In genomic region chr6:120772025-120772424, GRCm38 (mm10) we compare ENCODE assay signal across 14 mouse cellular contexts. TPM values are rescaled to one million over a fixed set of nuclear protein-coding genes. Genes with fewer than 3 reads are reported as not detected.
DNase-seq lines count a peak whose midpoint lies in the region; ATAC-seq and TF ChIP-seq lines count a peak whose summit lies in the region.
"Had no signal": no experiment of that assay in that cellular context is flagged by ENCODE, and none has a peak within 500 bp of the region (broad histone marks: within the 10 kb centered on the region; RNA-seq: fewer than 3 reads in every experiment).

No protein-coding gene starts in this region.

- no peaks in the 10 kb centered on the region for H3K36me3 ChIP-seq in hindbrain, embryonic 15.5 days
- H3K36me3 ChIP-seq in neural tube, embryonic 13.5 days, result 0 out of 2 replicates have a peak, but pooled peaks cover 8% of the 10 kb centered on the region

- H3K27me3 ChIP-seq in hindbrain, embryonic 15.5 days, result no peaks in the 10 kb centered on the region
- no peaks in the 10 kb centered on the region for H3K27me3 ChIP-seq in neural tube, embryonic 13.5 days

- H3K4me1 ChIP-seq in hindbrain, embryonic 15.5 days (replicated peaks), result peaks cover 16% of the 10 kb centered on the region
- peaks cover 35% of the 10 kb centered on the region for H3K4me1 ChIP-seq in neural tube, embryonic 13.5 days (replicated peaks)

- no peaks in the 10 kb centered on the region for H3K9me3 ChIP-seq in hindbrain, embryonic 15.5 days
- H3K9me3 ChIP-seq in neural tube, embryonic 13.5 days, result no peaks in the 10 kb centered on the region

- H3K27ac ChIP-seq in left cerebral cortex, adult 2 months, result peak overlapping the region; percentile 13
- peak overlapping the region; percentile 72 for H3K27ac ChIP-seq in hindbrain, embryonic 15.5 days (replicated peaks)
- H3K27ac ChIP-seq in neural tube, embryonic 13.5 days (replicated peaks), result peak overlapping the region; percentile 84

- TF ChIP-seq CTCF in left cerebral cortex, adult 2 months (IDR thresholded peaks at IDR 0.05), result no peak

- H3K9ac ChIP-seq in hindbrain, embryonic 15.5 days, result no peak overlapping the region
- no peak overlapping the region for H3K9ac ChIP-seq in neural tube, embryonic 13.5 days
- H3K9ac ChIP-seq: liver, postnatal 0 days had no signal

- no peak overlapping the region for H3K4me3 ChIP-seq in left cerebral cortex, adult 2 months
- H3K4me3 ChIP-seq in hindbrain, embryonic 15.5 days, result no peak overlapping the region
- no peak overlapping the region for H3K4me3 ChIP-seq in neural tube, embryonic 13.5 days

- no peak for DNase-seq in left cerebral cortex, adult 2 months (ENCODE audit: extremely low spot score in 1 of 2, low spot score in 2 of 2)
- DNase-seq in left cerebral cortex, postnatal 36 days (ENCODE audit: low spot score in 2 of 2), result no peak
- peak; percentile 38 for DNase-seq in adipocyte (ENCODE audit: low spot score)
- DNase-seq in spleen, postnatal 4 days (ENCODE audit: low spot score in 2 of 2), result no peak
- DNase-seq: gastrocnemius, postnatal 25 days; heart, postnatal 10 days; kidney, adult 9 months; liver, postnatal 0 days; spleen, adult 18-20 months had no signal

- no peak overlapping the region for H3K4me2 ChIP-seq in hindbrain, embryonic 15.5 days
- H3K4me2 ChIP-seq in neural tube, embryonic 13.5 days, result no peak overlapping the region

- intact Hi-C loops in left cerebral cortex, adult 2 months (cut with DNase I), result no loop called here
- intact Hi-C loops in left cerebral cortex, postnatal 36 days (cut with DNase I), result no loop called here

- ATAC-seq in hindbrain, embryonic 15.5 days (ENCODE audit: low FRiP score, low read depth), result no peak
- ATAC-seq in neural tube, embryonic 13.5 days (ENCODE audit: low read depth), result no peak
- ATAC-seq in inflammation-experienced regulatory T-cells, adult 6 months, result no peak
- ATAC-seq: activated CD4-positive, CD25-positive, alpha-beta regulatory T cell, adult 4 months; liver, postnatal 0 days had no signal

RNA-seq across cellular contexts. Expression of gene Slc25a18, which starts 1.4 kb away (rescaled TPM):
- 10 to 100 TPM; 65.3 to 75.6 TPM for total RNA-seq in left cerebral cortex, adult 2 months (2021)
- 10 to 100 TPM; 59.5 to 70.6 TPM for total RNA-seq in left cerebral cortex, postnatal 36 days (2021)
- 19.0 and 22.1 TPM in 2 replicates for polyA plus RNA-seq in hindbrain, embryonic 15.5 days (2015; fragmentation: Nextera tagmentation; extraction: Ambion mirVana)
- 9.5 and 11.5 TPM in 2 replicates for polyA plus RNA-seq in neural tube, embryonic 13.5 days (2015; fragmentation: Nextera tagmentation; extraction: Ambion mirVana)
- under 1 TPM in 2 of 3 experiments, not detected in 1; 0.36 to 0.47 TPM for polyA plus RNA-seq in inflammation-experienced regulatory T-cells, adult 6 months (2017; shearing (Covaris generic))
- total RNA-seq: common myeloid progenitor, adult 5-6 weeks had no signal
- polyA plus RNA-seq: liver, postnatal 0 days had no signal

RNA-seq across cellular contexts. Expression of gene Atp6v1e1, which starts 50.6 kb away (rescaled TPM):
- total RNA-seq in left cerebral cortex, adult 2 months (2021), result 100 to 1,000 TPM; 519 to 532 TPM
- 100 to 1,000 TPM; 539 to 601 TPM for total RNA-seq in left cerebral cortex, postnatal 36 days (2021)
- polyA plus RNA-seq in hindbrain, embryonic 15.5 days (2015; fragmentation: Nextera tagmentation; extraction: Ambion mirVana), result 280 and 286 TPM in 2 replicates
- 301 TPM in 2 replicates for polyA plus RNA-seq in neural tube, embryonic 13.5 days (2015; fragmentation: Nextera tagmentation; extraction: Ambion mirVana)
- 10 to 100 TPM; 78.2 to 86.1 (median 84.1) TPM for polyA plus RNA-seq in inflammation-experienced regulatory T-cells, adult 6 months (2017; shearing (Covaris generic))

Comparison
In these comparisons a context has a peak if more than half of its experiments do, and no peak if none do; other contexts are left out.
1. H3K27ac ChIP-seq: peak in every context shown above with its lines; median percentile 84 in neural tube, embryonic 13.5 days; 72 in hindbrain, embryonic 15.5 days; 13 in left cerebral cortex, adult 2 months.